Mouse (Mus musculus) CH12.LX (cell line): ENCODE measurements around the gene Lpcat2b.

ENCODE experiments used
- CTCF ChIP-seq, 2 experiments: IDR thresholded peaks in 1 of 2; conservative IDR thresholded peaks in 1 of 2; 2 replicates each; pipeline ENCODE4 v1.5.1; 2011 to 2012; ENCODE audit warnings: low read depth in 2 of 2, low read length in 2 of 2, improper control_type of control experiment in 1 of 2, inconsistent platforms in 1 of 2, mild to moderate bottlenecking in 1 of 2, moderate library complexity in 1 of 2
- MAFK ChIP-seq: IDR thresholded peaks from 2 replicates; pipeline ENCODE4 v1.6.1; 2011; ENCODE audit warnings: low read length, improper control_type of control experiment; ENCODE audit not compliant: insufficient replicate concordance
- MYC ChIP-seq: IDR thresholded peaks from 2 replicates; pipeline ENCODE4 v1.6.1; 2011; ENCODE audit warnings: low read depth, mild to moderate bottlenecking, improper control_type of control experiment, low read length
- POLR2A ChIP-seq: IDR thresholded peaks from 2 replicates; pipeline ENCODE4 v1.6.1; 2011; ENCODE audit warnings: low read depth, mild to moderate bottlenecking, improper control_type of control experiment, low read length

DNA sequence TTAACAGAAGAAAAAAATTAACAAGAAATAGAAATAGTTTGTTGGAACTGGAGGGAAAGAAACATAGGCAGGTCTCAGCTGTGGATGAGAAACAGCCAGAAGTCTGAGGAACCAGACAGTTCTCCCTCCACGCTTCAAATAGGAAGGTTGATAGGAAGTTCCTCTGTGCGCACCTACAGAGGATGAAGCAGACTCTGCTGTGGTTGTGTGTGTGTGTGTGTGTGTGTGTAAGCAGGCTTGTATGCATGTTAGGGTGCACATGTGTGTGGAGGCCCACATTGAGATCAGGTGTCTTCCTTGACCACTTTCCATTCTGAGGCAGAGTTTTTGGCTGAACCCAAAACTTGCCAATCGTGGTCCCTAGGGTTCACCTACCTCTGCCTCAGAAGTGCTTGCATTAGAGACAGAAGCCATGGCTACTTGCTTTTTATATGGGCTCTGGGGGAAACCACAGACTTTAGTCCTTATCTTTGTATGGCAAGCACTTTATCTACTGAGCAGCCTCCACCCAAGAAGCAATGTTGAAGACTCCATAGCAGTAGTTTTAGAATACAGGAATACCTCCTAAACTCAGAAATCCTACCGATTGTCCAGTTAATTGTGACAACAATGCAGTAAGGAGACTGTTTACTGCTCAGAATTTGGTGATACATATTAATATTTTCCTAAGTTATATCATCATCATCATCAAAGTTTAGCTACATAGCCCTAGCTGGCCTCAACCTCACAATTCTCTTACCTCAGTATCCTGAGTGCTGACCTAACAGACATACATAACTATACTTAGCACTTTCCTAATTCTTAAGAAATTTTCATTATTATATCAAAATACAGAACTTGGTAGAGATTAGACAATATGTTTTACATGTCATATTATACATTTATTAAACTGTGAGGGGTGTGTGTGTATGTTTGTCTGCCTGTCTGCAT is 31.1 kb downstream of the Lpcat2b start:
- TF ChIP-seq POLR2A: no peak
- TF ChIP-seq MYC: no peak
- TF ChIP-seq MAFK: no peak
- no peak for TF ChIP-seq CTCF (conservative IDR thresholded peaks at IDR 0.05 in 1 of 2, IDR thresholded peaks at IDR 0.05 in 1 of 2; ENCODE audit: low read depth in 2 of 2, low read length in 2 of 2)
